Mouse (Mus musculus) skeletal muscle tissue, adult 2 months (tissue): ENCODE results near the gene 1600014C23Rik.
A peak's percentile ranks its signal among the peaks of the same experiment; 100 is the strongest.

Experiments used
- DNase-seq: peaks from one replicate; pipeline ENCODE4 v3.0.0-alpha.2; 2012; ENCODE audit warnings: low read depth, low spot score

Gene 1600014C23Rik

DNA sequence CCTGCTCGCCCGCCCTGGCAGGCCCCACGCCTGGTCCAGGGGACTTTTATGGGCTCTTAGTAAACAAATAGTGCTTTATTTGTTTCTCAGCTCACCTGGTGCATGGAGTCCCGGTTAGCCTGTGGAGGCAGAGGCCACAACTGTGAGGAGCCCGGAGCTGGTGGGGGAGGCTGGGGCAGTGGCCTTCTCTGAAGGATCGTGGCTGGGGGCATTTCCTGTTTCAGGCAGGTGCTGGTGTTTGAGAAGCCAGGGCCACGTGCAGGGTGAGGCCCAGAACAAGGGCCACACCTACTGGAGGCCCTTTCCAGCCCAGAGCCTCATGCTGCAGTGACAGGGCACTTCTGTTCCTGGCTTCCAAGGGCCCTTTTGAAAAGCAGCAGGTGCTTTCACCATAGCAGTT is 7.4 kb downstream of the 1600014C23Rik start:
- no peak for DNase-seq

DNA sequence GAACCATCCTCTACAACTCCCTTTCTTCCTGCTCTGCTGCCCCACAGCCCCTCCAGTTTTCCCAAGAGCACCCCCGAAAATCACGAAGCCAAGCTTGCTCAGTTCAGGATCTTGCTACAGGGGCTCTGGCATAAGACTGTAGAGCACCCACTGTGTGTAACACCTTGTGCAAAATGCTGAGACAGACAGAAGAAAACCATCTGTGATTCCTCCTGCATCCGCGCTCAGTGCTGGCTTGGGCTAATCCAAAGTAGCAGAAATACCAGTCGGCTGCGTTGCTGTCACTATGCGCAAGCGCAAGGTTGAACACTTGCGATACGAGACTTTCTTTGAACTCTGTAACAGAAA is 9.1 kb downstream of the 1600014C23Rik start:
- no peak for DNase-seq

DNA sequence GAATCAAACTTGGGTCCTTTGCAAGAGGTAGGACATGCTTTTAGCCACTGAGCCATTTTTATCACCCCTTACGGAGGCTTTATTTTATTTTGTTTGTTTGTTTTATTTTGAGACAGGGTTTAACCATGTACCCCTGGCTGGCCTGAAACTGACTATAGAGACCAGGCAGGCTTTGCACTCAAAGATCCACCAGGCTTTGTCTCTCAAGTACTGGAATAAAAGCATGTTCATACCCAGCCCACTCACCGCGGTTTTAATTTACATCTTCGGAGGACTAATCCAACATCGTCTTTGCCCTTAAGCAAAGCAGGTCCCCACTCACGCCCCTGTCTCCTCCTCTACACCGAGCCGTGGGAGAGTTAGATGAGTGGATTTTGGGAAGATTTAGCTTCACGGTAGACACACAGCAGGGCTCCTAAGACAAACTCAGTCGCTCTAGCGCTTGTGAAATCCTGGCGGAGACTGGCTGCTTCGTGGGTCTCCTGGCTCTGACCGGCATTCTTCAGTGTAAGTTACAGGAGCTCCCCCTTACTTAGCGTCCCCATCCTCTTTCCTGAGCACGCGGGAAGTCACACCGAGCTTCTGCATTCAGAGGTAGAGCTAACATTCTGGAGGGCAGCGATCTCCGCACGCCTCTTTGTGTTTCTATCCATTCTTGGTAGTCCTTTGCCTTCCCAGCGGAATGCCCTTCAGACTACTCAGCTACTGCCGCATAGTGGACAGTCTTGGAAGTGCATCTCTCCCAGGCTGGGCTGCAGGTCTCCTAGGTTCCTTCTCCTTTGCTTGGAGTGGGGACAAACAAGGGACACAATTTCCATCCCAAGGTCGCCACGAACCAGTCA is 9.7 kb downstream of the 1600014C23Rik start:
- DNase-seq: peak; percentile 76

DNA sequence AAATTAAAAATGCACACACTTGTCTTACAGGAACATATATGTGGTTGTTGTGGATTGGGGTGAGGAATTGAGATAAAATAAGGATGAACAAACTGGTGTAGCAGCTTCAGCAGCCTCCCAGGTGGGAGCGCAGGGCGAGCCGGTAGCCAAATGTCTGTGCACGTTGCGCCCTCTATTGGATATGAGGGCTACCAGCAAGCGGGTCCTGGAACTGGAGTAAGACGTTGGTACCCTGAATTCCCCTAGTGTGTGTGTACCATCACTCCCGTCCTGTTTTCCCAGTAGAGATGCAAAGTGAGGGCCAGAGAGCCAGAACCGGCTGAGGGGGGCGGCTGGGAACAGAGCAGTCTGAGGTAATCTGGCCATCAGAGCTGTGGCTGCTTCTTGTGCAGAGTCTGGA is 15.3 kb downstream of the 1600014C23Rik start:
- DNase-seq: no peak

DNA sequence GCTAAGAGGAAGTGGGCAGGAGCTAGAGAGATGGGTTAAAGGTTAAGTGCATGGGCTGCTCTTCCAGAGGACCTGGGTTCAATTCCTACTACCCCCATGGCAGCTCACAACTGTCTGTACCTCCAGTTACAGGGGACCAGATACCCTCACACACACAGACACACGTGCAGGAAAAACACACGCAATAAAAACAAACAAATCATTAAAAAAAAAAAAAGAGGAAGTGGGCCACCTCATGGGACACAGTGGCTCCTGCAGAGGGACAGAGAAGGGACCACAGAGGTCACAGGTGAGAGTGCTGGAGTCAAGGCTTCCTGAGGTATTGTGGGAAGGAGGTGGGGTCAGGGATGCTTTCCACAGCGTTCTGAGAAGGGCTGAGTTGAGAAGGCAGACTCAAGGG is 22.1 kb downstream of the 1600014C23Rik start:
- no peak for DNase-seq

DNA sequence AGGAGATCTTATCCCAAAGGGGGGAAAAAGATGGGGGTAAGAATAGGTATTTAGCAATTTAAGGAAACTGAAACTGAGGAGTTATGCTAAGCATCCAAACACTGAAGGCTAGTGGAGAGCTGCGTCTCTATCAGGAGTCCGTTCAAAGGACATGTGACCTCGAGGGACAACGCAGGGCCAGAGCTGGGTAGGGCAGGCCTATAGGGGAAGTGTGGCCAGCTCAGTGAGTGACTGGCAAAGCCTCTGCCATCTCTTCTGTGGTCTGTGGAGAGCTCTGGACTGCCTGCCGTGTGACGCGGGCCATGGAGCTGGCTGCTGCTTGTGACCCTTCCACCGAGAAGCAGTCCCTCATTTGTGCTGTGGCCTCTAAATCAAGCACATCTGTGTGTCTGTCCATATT is 23.2 kb downstream of the 1600014C23Rik start:
- DNase-seq: no peak

DNA sequence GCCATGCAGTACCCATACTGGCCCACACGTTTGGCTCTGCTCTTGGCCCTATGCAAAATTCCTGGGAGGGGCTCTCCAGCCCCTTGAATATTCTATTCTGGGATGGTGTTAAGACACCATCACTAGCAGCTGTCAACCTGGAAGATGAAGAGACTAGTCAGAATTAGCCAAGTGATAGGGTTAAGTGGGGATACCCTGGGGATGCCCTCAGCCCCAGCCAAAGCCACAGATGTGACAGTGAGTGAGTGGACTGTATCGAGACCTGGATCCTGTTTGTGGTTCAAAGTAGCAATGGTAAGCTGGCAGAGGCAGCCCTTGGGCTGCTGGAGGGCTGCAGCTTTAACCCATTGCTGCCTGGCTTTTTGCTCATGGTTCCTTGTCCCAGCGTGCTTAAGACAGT is 23.8 kb downstream of the 1600014C23Rik start:
- no peak for DNase-seq

DNA sequence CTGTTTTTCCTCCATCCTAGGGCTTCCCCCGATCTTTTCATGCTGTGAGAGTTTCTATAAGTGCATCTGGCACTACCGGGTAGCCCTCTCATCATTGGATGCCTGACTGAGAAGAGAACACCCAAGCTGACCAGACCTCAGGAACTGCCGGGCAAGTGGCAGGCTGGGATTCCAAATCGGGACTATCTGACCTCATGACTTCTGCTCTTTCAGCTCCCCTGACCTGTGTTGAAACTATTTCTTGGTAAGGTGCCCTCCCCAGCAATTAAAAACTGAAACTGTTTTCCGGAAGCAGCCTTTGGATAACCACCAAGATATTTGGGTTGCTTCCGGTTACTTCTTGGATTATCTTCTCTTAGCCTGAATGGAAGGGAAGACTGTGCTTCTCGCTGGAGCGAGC is 25.5 kb downstream of the 1600014C23Rik start:
- peak; percentile 80 for DNase-seq

DNA sequence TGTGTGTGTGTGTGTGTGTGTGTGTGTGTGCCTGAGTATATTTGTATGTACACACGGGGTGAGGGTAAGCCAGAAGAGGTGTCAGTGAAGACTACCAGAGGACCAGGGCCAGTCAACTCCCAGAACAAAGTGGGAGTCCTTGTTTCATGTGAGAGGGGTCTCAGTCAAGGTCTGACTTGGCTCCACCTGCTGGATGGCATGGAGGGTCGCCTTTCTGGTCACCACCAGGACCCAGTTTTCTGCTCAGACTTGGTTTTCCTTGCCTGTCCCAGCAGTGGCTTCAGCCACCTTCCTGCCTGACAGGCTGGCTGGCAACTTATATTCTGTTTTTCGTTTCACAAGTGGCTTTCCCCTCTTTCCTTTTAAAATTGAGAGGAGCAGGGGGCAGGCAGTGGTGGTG is 26.3 kb downstream of the 1600014C23Rik start:
- DNase-seq: no peak

DNA sequence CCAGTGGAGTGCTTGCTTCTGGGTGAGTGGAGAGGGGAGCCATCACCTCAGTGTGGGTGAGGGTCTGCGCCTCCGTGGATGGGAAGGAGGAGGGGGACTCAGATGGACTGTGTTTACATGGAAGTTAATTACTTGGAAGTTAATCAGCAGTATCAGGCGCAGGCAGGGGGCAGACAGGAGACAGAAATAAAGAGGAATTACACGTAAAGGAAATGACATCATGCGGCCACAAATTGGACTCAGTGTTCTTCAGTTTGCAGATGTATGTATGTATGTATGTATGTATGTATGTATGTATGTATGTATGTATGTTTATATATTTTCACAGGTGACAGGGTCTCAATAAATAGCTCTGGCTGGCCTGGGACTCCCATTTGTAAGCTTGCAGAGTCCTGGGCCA is 26.8 kb downstream of the 1600014C23Rik start:
- DNase-seq: no peak

DNA sequence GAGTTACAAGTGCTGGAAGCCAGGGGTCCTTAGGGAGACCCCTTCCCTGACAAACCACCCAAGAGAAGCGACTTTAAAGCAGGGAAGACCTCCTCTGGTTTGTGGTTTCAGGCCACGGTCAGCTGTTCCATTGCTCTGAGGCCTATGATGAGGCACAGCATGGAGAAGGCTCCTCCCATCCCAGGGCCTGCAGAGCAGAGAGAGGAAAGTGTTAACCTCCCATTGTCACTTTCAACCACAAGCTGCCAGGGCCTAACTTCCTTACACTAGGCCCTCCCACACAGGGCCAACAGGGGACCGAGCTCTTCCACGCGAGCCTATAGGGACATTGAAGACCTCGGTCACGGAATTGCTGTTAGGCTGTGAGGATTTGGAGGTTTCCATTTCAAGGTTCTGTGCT is 30.5 kb downstream of the 1600014C23Rik start:
- DNase-seq: no peak

DNA sequence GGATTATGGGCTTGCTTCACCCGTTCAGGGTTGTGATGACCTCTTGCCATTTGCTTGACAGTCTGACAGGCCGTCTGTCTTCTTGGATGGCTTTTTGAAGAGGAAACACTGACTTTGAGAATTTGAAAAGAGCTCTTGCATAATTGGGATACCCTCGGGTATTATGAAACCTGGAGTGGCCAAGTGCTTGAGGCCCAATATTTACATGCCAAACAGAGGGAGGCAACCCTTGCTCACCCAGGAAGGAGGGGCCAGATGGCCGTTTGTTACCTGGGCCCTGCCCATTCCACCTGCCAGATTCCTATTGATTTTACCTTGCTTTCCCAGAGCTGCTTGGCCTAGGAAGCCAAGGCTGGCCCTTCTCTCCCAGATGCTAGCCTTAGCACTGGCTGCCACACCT is 31.4 kb downstream of the 1600014C23Rik start:
- DNase-seq: no peak

DNA sequence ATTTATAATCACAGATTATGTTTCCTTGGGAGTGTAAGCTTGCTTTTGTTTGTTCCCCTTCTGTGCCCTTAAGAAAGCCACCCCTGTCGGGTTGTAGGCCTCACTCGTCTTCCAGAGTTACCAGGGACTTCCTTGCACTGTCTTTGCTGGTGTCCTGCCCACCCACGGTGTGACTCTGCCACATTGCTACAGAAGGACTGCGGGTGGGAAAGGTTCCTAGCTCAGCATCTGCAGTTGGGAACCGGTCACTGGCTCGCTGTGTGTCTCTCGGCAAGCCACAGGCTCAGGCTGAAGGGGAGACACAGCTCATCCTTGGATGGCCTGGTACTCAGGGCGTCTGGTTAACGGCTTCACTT is 32.4 kb downstream of the 1600014C23Rik start:
- no peak for DNase-seq

DNA sequence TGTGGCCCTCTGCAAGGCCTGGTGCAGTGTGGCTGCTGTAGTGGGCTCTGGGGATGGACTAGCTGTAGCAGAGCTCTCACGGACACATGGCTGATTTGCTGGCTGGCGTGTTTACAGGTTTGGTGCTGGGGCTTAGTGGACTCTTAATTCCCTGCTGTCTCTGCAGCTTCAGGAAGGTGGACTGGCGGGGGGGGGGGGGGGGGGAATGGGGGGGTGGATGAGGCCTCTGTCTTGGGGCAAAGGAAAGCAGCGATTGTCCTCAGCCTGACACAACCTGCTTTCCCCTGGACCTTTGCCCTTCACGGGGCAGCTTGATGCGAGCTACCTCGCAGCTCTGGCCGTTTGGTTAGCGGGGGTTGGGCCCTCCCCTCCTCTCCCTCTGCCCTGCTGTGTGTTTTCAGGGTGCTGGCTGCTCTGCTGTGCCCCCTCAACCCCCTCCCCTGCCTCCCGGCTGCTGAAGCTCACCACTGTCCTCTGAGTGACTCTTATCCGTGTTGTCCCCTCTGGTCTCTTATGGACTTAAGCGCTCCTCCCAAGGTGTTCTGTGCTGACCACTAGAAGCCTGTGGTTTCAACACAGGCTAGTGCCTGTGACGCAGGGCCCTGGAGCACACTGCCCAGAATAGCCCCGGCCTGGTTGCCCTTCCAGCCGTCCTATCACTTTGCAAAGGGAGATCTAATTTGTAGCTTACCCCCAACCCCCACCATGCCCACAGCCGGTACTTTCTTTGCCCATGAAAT is 33.0 kb downstream of the 1600014C23Rik start:
- DNase-seq: peak; percentile 94

DNA sequence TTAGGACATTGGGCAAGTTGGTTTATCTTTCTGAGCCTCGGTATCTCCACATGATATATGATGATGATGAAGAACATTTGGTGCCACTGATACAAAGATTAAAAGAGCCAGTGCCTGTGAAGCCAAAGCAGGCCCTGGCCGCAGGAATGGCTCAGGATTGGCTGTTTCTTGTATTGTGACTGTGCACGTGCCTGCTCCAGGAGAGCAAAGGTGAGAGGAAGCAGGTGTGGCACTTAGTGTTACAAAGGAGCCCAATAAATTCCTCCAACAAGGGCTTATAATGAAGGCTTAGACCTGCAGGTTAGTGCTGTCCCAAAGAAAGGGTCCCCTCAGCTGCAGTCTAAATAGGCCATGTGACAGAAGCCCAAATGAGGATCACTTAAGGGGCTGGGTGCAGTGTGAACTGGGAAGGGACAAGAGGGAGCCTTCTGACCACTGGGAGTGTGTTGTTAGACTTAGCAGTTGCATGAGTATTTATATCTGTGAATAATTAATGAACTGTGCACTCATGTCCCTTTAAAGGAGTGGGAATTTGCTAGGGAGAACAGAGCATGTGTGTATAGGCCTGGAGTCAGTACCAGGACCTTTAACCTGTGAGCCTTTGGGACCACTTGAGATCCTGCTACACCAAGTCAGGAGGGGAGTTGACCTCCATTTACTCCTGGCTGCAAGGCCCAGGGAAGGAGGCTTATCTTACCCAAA is 34.5 kb downstream of the 1600014C23Rik start:
- no peak for DNase-seq

DNA sequence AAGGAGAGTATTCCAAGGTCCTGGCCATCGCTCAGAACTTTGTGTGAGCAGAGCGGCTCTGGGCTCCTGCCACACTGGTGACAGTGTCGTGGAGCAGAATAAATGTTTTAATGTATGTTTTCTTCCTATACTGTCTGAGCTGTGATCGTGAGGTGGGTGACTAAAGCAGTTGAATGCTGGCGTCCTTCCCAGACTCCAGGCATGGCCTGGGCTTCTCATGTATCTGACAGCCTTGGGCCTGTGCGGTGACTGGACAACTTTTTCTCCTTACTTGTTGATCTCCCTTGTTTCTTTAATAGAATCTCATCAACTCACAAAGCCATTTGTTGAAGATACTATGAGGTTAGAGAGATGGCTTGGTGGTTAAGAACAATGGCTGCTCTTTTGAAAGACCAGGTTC is 35.3 kb downstream of the 1600014C23Rik start:
- peak; percentile 61 for DNase-seq

DNA sequence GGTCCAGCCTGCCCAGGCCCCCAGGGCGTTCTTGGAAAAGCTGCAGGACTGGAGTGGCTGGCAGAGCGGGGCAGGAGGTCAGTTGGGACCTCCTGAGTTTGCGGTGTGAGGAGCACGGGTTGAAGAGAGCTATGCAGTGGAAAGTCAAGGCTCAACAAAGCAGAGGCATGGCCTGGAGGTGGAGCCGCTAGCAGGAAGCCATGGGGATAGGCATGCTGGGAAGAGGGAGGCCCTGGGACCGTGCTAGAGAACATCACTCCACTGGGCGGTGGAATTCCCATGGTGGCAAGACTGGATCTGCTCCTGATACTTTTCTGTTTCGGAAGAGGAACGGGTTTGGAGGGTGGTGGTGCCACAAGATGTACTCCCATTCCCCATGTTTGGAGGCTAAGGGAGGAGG is 36.7 kb downstream of the 1600014C23Rik start:
- no peak for DNase-seq

DNA sequence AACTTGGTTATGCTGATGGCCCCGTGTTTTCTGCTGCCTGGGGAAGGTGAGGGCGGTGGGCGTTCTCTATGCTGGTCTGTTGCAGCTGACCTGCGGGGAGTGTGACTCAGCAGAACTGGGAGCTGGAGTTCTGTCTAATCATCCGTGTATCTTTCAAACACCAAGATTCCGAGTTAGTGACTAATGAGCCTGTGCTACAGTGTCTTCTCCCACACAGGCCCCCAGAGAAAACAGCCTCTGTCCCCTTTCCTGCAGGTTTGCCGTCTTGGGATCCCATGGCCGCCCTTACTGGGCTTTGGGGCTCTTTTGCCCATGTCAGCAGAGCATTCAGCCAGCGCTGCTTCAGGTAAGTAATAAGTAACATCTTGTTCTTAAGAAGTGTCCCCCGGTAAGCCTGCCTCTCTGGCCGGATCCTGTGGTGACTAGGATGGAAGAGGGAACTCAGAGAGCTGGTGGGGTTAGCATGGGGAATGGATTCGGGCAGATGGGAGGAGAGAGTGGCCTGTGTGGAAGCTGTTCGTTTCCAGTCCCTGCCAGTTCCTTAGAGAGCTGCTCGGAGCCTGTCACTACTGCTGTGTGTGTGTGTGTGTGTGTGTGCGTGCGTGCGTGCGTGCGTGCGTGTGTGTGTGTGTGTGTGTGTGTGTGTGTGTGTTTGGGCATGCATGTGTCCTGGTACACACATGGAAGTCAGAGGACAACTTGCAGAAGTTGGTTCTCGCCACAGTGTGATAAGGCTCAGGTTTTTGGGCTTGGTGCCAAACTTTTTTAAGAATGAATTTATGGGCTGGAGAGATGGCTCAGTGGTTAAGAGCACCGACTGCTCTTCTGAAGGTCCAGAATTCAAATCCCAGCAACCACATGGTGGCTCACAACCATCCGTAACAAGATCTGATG is 38.2 kb downstream of the 1600014C23Rik start:
- no peak for DNase-seq

DNA sequence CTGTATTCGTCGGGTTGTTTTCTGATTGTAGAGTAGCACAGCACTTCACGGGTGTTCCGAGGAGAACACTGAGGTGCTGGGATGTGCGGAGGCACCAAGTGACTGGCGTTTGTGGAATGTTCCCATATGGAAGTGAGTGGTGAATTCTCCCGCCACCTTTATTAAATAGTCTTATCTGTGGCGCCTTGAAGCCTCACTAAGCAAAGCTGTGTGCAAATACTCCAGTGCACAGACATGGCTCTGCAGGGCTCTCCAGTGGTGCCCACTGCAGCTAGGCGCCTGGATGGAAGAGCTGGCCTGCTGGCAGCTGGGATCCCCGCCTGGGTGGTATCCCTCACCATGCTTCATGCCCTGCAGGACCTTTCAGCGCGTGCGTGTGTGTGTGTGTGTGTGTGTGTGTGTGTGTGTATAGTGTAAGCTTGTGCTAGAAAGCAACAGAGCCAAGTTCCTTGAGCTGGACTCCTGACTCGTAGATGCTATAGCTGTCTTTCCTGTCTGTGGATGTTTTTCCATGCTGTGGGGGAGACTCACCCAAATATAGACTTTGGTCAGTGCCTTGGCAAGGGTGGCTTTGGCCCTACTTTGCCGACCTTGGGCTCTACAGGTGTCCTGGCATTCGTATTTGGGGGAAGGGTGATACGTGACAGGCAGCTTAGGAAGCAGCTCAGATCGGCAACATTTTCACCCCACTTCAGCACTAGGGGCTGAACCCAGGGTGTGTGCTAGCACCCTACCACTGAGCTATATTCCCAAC is 39.7 kb downstream of the 1600014C23Rik start:
- peak; percentile 63 for DNase-seq

DNA sequence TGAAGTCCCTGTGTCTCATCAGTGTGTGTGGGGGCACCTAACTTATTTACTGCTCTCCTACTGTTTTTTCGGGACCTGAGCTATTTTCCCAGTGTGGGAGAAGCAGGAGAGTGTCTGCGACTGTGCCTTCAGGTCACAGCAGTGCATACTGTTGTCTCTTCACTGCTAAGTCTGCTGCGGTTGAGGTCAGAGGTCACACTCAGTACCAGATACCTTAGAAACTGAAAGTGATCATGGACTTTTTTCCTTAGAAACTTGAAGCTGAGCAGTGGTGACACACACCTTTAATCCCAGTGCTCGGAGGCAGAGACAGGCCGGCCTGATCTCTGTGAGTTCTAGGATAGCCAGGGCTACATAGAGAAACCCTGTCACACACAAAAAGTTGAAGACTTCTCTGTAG is 41.5 kb downstream of the 1600014C23Rik start:
- DNase-seq: no peak

DNA sequence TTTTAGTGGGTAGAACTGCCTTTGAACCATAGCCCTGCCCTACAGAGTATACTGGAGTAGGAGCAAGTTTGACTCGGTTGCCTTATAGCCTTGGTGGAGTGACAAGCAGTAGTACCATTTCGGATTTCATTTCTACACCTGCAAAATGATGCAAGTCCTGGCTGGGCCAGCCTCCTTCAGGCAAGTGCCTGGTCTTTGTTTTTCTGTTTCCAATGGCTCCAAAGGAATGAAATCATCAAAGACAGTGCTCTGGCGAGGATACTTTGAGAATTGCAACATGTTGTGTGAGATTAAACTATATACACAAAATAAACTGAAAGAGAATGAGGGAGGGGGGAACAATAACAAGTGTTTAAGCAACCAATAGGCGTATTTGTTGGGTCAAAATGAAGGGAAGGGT is 43.6 kb downstream of the 1600014C23Rik start:
- DNase-seq: no peak
